Mouse (Mus musculus) left cerebral cortex, adult 11 months (tissue): Measurements from ENCODE around the gene Eps8l3.
A peak's percentile ranks its signal among the peaks of the same experiment; 100 is the strongest.
"Not testable (repeated sequence)": the region's sequence is repeated elsewhere in the genome, so short reads cannot be mapped to it uniquely, and the experiment has no call there.

ENCODE experiments used
- DNase-seq: peaks from one replicate; pipeline ENCODE4 v3.0.0; 2022; ENCODE audit warnings: low spot score

The Eps8l3 gene

GRCm38 (mm10) chr3:107853232-107854181 lies 23.5 kb upstream of the Eps8l3 start:
- no peak for DNase-seq

GRCm38 (mm10) chr3:107855368-107855767 lies 21.7 kb upstream of the Eps8l3 start:
- DNase-seq = no peak

- no peak for DNase-seq
Measured at GRCm38 (mm10) chr3:107857646-107858045, 19.4 kb upstream of the Eps8l3 start.

- not testable (repeated sequence) for DNase-seq
Measured at GRCm38 (mm10) chr3:107861483-107861882, 15.5 kb upstream of the Eps8l3 start.

- no peak for DNase-seq
Measured at GRCm38 (mm10) chr3:107862471-107862870, 14.6 kb upstream of the Eps8l3 start.

- no peak for DNase-seq
Measured at GRCm38 (mm10) chr3:107863471-107863870, 13.6 kb upstream of the Eps8l3 start.

- peak; percentile 91 for DNase-seq
Measured at GRCm38 (mm10) chr3:107863898-107864603, 13.0 kb upstream of the Eps8l3 start.

GRCm38 (mm10) chr3:107865364-107866091 lies 11.5 kb upstream of the Eps8l3 start:
- no peak for DNase-seq

- DNase-seq = peak; percentile 84
Measured at GRCm38 (mm10) chr3:107867086-107867485, 9.9 kb upstream of the Eps8l3 start.

GRCm38 (mm10) chr3:107868452-107868851 lies 8.6 kb upstream of the Eps8l3 start:
- DNase-seq = no peak

GRCm38 (mm10) chr3:107869097-107869496 lies 7.9 kb upstream of the Eps8l3 start:
- no peak for DNase-seq

- DNase-seq = no peak
Measured at GRCm38 (mm10) chr3:107869925-107870324, 7.1 kb upstream of the Eps8l3 start.

GRCm38 (mm10) chr3:107873335-107874251 lies 3.4 kb upstream of the Eps8l3 start:
- DNase-seq = no peak

- no peak for DNase-seq
Measured at GRCm38 (mm10) chr3:107875231-107875630, 1.8 kb upstream of the Eps8l3 start.

GRCm38 (mm10) chr3:107877747-107878736 lies 1.0 kb downstream of the Eps8l3 start:
- DNase-seq = no peak

- DNase-seq = peak; percentile 75
Measured at GRCm38 (mm10) chr3:107887674-107888495, 10.9 kb downstream of the Eps8l3 start.

- DNase-seq = not testable (repeated sequence)
Measured at GRCm38 (mm10) chr3:107889236-107889635, 12.2 kb downstream of the Eps8l3 start.

GRCm38 (mm10) chr3:107895194-107895719 lies 18.2 kb downstream of the Eps8l3 start:
- DNase-seq = no peak
